Mouse (Mus musculus) naive thymus-derived CD4-positive, alpha-beta T cell, adult 5 months (primary cell): Measurements from ENCODE around the gene Sh3bp5. TPM values are rescaled to one million over a fixed set of nuclear protein-coding genes. Genes with fewer than 3 reads are reported as not detected.

Source experiments
- polyA plus RNA-seq: library from polyadenylated mRNA; unstranded; fragments of 100-300 nt; shearing (Covaris generic); gene quantifications from one replicate; pipeline ENCODE4 v1.2.1, GENCODE M21; 2017

The Sh3bp5 gene
- polyA plus RNA-seq: 127 TPM

DNA sequence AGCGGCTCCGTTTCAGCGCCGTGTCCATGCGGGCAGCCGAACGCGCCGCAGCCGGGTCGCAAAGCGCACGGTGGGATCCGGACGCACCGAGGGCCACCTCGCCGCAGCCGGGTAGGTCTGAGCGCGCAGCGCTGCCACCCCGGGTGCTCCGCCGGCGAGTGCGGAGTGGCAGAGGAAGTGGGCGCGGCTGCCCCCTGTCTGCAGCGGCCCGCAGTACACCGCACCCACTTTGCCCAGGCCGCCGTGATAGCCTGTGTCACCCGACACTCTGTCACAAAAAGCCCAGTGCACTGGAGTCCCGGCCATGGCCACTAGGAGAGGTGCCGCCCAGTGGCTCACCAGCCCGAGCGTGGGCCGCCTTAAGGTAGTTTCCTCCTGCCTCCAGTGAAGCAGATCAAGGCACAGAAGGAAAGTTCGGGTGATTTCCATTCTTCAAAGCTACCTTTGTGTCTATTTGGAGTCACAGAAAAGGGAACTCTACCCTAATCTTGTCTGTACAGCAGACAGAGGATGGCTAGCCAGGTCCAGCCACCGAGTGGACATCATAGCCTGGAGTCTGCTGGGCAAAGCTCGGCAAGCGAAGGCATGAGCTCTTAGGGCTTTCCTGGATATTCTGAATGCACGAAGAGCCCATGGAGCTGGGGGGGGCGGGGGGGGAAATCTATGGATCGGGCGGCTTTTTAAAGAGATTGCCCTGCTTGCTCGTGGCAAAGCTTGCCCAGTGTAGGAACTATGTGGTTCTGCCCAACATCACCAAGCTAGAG lies at the start of gene Sh3bp5:
Sh3bp5 (minus strand) TSS at position 149 of the 764 bp plus-strand sequence.

DNA sequence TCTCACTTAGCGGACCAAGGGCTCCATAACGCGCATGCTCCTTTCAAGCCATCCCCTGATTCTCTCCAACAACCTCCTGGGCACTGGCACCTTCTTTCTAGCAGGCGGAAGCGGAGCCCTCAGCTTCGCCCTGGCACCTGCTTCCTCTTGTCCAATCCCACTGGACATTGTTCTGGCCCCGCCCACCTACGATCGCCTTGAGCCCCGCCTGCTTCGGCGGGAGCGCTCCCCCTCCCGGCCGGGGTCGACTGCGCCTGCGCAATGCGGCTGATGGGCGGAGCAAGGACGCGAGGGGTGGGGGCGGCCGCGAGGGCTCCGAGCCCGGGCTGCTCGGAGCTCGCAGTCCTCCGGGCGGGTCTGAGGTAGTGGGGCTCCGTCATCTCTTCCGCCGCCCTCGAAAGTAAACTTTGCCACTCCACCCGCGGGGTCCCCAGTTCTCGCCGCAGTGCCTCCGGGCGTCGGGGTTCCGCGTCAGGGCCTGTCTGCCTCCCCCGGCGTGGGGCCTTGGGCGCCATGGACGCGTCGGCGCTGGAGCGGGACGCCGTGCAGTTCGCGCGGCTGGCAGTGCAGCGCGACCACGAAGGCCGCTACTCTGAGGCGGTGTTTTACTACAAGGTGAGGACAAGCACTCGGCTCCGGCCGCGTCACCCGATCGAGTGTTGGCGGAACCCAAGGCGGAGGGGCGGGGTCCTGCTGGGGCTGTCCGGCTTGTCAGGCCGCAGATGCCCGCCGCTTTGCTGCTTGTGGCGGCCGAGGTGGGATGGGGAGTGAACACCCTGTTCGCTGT lies 99.3 kb downstream of the Sh3bp5 start, which contains the start of gene Capn7:
Capn7 (plus strand) TSS at position 270 of the 787 bp plus-strand sequence.

DNA sequence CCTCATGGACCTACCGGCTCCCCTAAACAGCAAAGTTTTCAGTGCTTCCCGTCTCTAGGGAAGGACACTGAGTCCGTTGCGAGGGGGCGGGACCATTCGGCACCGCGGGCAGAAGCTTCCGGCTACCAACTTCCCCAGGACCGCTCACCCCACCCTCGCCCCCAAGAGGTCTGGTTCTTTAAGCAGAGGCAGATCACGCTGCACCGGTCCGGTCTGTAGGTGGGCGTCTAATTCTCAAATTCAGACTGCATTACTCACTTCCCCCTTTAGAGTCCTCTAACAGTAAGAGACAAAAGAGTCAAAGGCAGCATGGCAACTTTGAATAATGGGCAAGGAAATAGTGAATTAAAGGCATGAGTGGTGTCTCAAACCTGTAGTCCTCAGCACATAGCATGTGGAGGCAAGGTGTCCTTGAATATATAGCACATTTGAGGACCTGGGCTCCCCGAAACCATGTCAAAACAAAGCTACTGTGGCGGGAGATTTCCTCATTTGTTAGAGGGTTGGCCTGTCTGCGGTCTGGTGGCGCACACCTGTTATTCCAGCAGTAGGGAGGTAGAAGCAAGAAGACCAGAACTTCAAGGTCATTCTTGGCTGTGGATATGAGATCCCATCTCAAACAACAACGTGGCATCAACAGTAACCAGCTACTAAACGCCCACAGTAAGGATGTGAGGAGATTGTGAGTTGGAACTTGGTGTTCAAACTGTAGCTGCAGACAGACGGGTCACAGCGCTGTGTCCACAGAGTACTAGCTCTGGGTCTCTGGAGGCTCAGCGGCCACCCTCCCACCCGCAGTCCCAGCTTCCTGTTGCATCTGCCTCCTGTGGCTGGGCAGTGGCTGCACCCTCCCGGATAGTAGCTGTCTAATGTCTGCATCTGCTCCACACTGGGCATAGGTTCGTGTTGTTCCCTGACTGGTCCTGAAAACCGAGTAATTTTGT lies 111.8 kb downstream of the Sh3bp5 start, which contains the start of gene Dnah1:
Dnah1 (minus strand) TSS at position 48 of the 944 bp plus-strand sequence.

Other genes starting within 250 kb of the Sh3bp5 start
- gene Tnnc1, start 227.8 kb downstream of the Sh3bp5 start, polyA plus RNA-seq: not detected
- 291 TPM for gene Nisch, start 219.1 kb downstream of the Sh3bp5 start, polyA plus RNA-seq
- not detected for gene Sema3g, start 218.2 kb downstream of the Sh3bp5 start, polyA plus RNA-seq
- gene Phf7, start 184.8 kb downstream of the Sh3bp5 start, polyA plus RNA-seq: 8.5 TPM
- gene Bap1, start 184.6 kb downstream of the Sh3bp5 start, polyA plus RNA-seq: 108 TPM
- gene Dnah1, start 112.2 kb downstream of the Sh3bp5 start, polyA plus RNA-seq: not detected
- 71.1 TPM for gene Capn7, start 99.4 kb downstream of the Sh3bp5 start, polyA plus RNA-seq
- 23.8 TPM for gene Eaf1, start 58.3 kb upstream of the Sh3bp5 start, polyA plus RNA-seq
- 42.8 TPM for gene Mettl6, start 59.0 kb upstream of the Sh3bp5 start, polyA plus RNA-seq
- gene Colq, start 155.3 kb upstream of the Sh3bp5 start, polyA plus RNA-seq: 1.8 TPM
- not detected for gene Gm49387, start 204.8 kb upstream of the Sh3bp5 start, polyA plus RNA-seq
- 16.4 TPM for gene Btd, start 204.9 kb upstream of the Sh3bp5 start, polyA plus RNA-seq
- 11.5 TPM for gene Hacl1, start 205.2 kb upstream of the Sh3bp5 start, polyA plus RNA-seq